Comparison of ENCODE assay signal across 8 mouse cellular contexts in genomic region chr5:142962444-142962961, GRCm38 (mm10). TPM values are rescaled to one million over a fixed set of nuclear protein-coding genes. Genes with fewer than 3 reads are reported as not detected.
DNase-seq lines count a peak whose midpoint lies in the region; ATAC-seq lines count a peak whose summit lies in the region.

No protein-coding gene starts in this region.

- H3K4me2 ChIP-seq in hindbrain, embryonic 13.5 days: peak overlapping the region; percentile 100
- peak overlapping the region; percentile 63 for H3K4me2 ChIP-seq in liver, embryonic 15.5 days

- no peaks in the 10 kb centered on the region for H3K9me3 ChIP-seq in heart, embryonic 10.5 days
- H3K9me3 ChIP-seq in hindbrain, embryonic 13.5 days: no peaks in the 10 kb centered on the region
- no peaks in the 10 kb centered on the region for H3K9me3 ChIP-seq in liver, embryonic 15.5 days (replicated peaks)

- H3K9ac ChIP-seq in hindbrain, embryonic 13.5 days: peak overlapping the region; percentile 100
- H3K9ac ChIP-seq in liver, embryonic 15.5 days: peak overlapping the region; percentile 30; the same call in 1 of the 2 replicates

- WGBS in heart, embryonic 10.5 days: 3% methylated on average over 11 of the region's 11 CpGs
- 3% methylated on average over 11 of the region's 11 CpGs for WGBS in hindbrain, embryonic 13.5 days
- 16% methylated on average over 11 of the region's 11 CpGs for WGBS in liver, embryonic 15.5 days (ENCODE audit: insufficient replicate concordance)

- peak overlapping the region; percentile 78 for H3K4me3 ChIP-seq in heart, embryonic 10.5 days
- peak overlapping the region; percentile 100 for H3K4me3 ChIP-seq in hindbrain, embryonic 13.5 days
- peak overlapping the region; percentile 54 for H3K4me3 ChIP-seq in liver, embryonic 15.5 days (replicated peaks)

- 0 out of 2 replicates have a peak, but pooled peaks cover 4% of the 10 kb centered on the region for H3K27me3 ChIP-seq in heart, embryonic 10.5 days (ENCODE audit: insufficient read depth, poor library complexity, severe bottlenecking)
- H3K27me3 ChIP-seq in hindbrain, embryonic 13.5 days: no peaks in the 10 kb centered on the region
- peaks cover 70% of the 10 kb centered on the region for H3K27me3 ChIP-seq in liver, embryonic 15.5 days

- peaks cover 71% of the 10 kb centered on the region for H3K4me1 ChIP-seq in heart, embryonic 10.5 days
- H3K4me1 ChIP-seq in hindbrain, embryonic 13.5 days (replicated peaks): peaks cover 53% of the 10 kb centered on the region
- H3K4me1 ChIP-seq in liver, embryonic 15.5 days (replicated peaks): peaks cover 30% of the 10 kb centered on the region

- peak; percentile 2; the same call in 1 of the 2 replicates for ATAC-seq in hindbrain, embryonic 13.5 days (ENCODE audit: low FRiP score)
- ATAC-seq in liver, embryonic 15.5 days (ENCODE audit: insufficient read depth): peak; percentile 14; the same call in 1 of the 2 replicates

- DNase-seq in heart, embryonic 10.5 days (ENCODE audit: low spot score): no peak
- DNase-seq in heart, postnatal 25 days (ENCODE audit: low spot score): no peak
- peak; percentile 70 for DNase-seq in adipocyte (ENCODE audit: low spot score)
- DNase-seq in cerebellum, adult 9-10 months: no peak
- DNase-seq in left cerebral cortex, postnatal 25 days (ENCODE audit: low spot score in 2 of 2): no peak
- DNase-seq in cerebellum, postnatal 4 days (ENCODE audit: low spot score in 2 of 2): no peak

- H3K36me3 ChIP-seq in heart, embryonic 10.5 days: peaks cover 35% of the 10 kb centered on the region
- H3K36me3 ChIP-seq in hindbrain, embryonic 13.5 days: peaks cover 14% of the 10 kb centered on the region
- H3K36me3 ChIP-seq in liver, embryonic 15.5 days (replicated peaks): no peaks in the 10 kb centered on the region

- intact Hi-C loops in heart, postnatal 25 days (cut with DNase I): loop anchor here (1.0 to 5.0 kb wide), 2 partner anchors 17 to 35 kb away; no protein-coding TSS in a partner anchor
- intact Hi-C loops in left cerebral cortex, postnatal 25 days (cut with DNase I): loop anchor here (2.0 to 10.0 kb wide), 3 partner anchors 144 to 512 kb away; no protein-coding TSS in a partner anchor

- peak overlapping the region; percentile 96 for H3K27ac ChIP-seq in heart, embryonic 10.5 days
- peak overlapping the region; percentile 98 for H3K27ac ChIP-seq in hindbrain, embryonic 13.5 days
- H3K27ac ChIP-seq in liver, embryonic 15.5 days (replicated peaks): peak overlapping the region; percentile 69

RNA-seq across cellular contexts. Expression of gene Fscn1, which starts 2.4 kb away (rescaled TPM):
- 254 and 329 TPM in 2 replicates for polyA plus RNA-seq in heart, embryonic 10.5 days (2016; fragmentation: Nextera tagmentation; extraction: Ambion mirVana)
- total RNA-seq in heart, postnatal 25 days (2021): 10 to 100 TPM; 36.6 to 42.8 TPM
- 484 and 516 TPM in 2 replicates for polyA plus RNA-seq in hindbrain, embryonic 13.5 days (2015; fragmentation: Nextera tagmentation; extraction: Ambion mirVana)
- polyA plus RNA-seq in liver, embryonic 15.5 days (2015; fragmentation: Nextera tagmentation; extraction: Ambion mirVana): 23.0 and 23.4 TPM in 2 replicates
- 100 to 1,000 TPM; 384 to 450 TPM for total RNA-seq in left cerebral cortex, postnatal 25 days (2021)

RNA-seq across cellular contexts. Expression of gene Actb, which starts 55.9 kb away (rescaled TPM):
- 6,505 and 8,921 TPM in 2 replicates for polyA plus RNA-seq in heart, embryonic 10.5 days (2016; fragmentation: Nextera tagmentation; extraction: Ambion mirVana)
- 100 to 1,000 TPM; 898 to 947 TPM for total RNA-seq in heart, postnatal 25 days (2021)
- 17,657 and 17,716 TPM in 2 replicates for polyA plus RNA-seq in hindbrain, embryonic 13.5 days (2015; fragmentation: Nextera tagmentation; extraction: Ambion mirVana)
- 5,733 and 6,728 TPM in 2 replicates for polyA plus RNA-seq in liver, embryonic 15.5 days (2015; fragmentation: Nextera tagmentation; extraction: Ambion mirVana)
- 1,000 to 10,000 TPM; 2,451 to 2,479 TPM for total RNA-seq in left cerebral cortex, postnatal 25 days (2021)

Comparison
In these comparisons a context has a peak if more than half of its experiments do, and no peak if none do; other contexts are left out.
1. RNA of gene Fscn1, which starts 2.4 kb away (polyA plus RNA-seq): 484 to 516 TPM in hindbrain, embryonic 13.5 days and 254 to 329 TPM in heart, embryonic 10.5 days; 23.0 to 23.4 TPM in liver, embryonic 15.5 days; every median in the first group is over 10 times any median in the second.
2. Peak in every context shown above with its lines, with median percentiles within 50 percentile points of each other: H3K27ac ChIP-seq and H3K4me3 ChIP-seq.